Mouse (Mus musculus) limb, embryonic 13.5 days (tissue): ENCODE results near the gene Ltv1. TPM values are rescaled to one million over a fixed set of nuclear protein-coding genes. Genes with fewer than 3 reads are reported as not detected.

Source experiments
- ATAC-seq: fragments of 200-750 bp; cut with Nextera tagmentation; 2 replicates; pipeline ENCODE4 v1.8.0; 2017; ENCODE audit warnings: low read depth, moderate number of reproducible peaks, moderate TSS enrichment; ENCODE audit not compliant: low FRiP score
- H3K27ac ChIP-seq: fragments of 300-500 bp; sonication (generic); 2 replicates; pipeline ENCODE4 v1.5.1; 2015; ENCODE audit warnings: inconsistent platforms, mild to moderate bottlenecking, moderate library complexity
- H3K27me3 ChIP-seq: fragments of 300-500 bp; sonication (generic); 2 replicates; pipeline ENCODE4 v1.6.1; 2015; ENCODE audit warnings: mild to moderate bottlenecking, inconsistent platforms
- H3K36me3 ChIP-seq: fragments of 300-500 bp; sonication (generic); 2 replicates; pipeline ENCODE4 v1.6.1; 2015; ENCODE audit warnings: inconsistent platforms, mild to moderate bottlenecking, moderate library complexity
- H3K4me1 ChIP-seq: fragments of 300-500 bp; sonication (generic); 2 replicates; pipeline ENCODE4 v1.6.1; 2015; ENCODE audit warnings: inconsistent platforms
- H3K4me2 ChIP-seq: fragments of 300-500 bp; sonication (generic); replicated peaks from 2 replicates; pipeline ENCODE4 v1.6.1; 2015; ENCODE audit warnings: inconsistent platforms, mild to moderate bottlenecking, moderate library complexity
- H3K4me3 ChIP-seq: fragments of 300-500 bp; sonication (generic); 2 replicates; pipeline ENCODE4 v1.5.1; 2015; ENCODE audit warnings: moderate library complexity, mild to moderate bottlenecking, inconsistent platforms
- H3K9ac ChIP-seq: fragments of 300-500 bp; sonication (generic); 2 replicates; pipeline ENCODE4 v1.6.1; 2015; ENCODE audit warnings: mild to moderate bottlenecking, inconsistent platforms
- H3K9me3 ChIP-seq: fragments of 300-500 bp; sonication (generic); 2 replicates; pipeline ENCODE4 v1.6.1; 2016; ENCODE audit warnings: inconsistent platforms
- WGBS: fragments of 180-500 bp; shearing (Covaris S2); methylation state at CpG from one replicate; pipeline ENCODE4 v1.1.7; 2015; 5-methylcytosine and 5-hydroxymethylcytosine counted together
- polyA plus RNA-seq: library from polyadenylated mRNA; unstranded; fragments of >200 nt; fragmentation: Nextera tagmentation; extraction: Ambion mirVana; gene quantifications from 2 replicates; pipeline ENCODE4 v1.2.1, GENCODE M21; 2015

Ltv1 gene
- polyA plus RNA-seq, 1 experiment from 2014 or later = 65.7 TPM

DNA sequence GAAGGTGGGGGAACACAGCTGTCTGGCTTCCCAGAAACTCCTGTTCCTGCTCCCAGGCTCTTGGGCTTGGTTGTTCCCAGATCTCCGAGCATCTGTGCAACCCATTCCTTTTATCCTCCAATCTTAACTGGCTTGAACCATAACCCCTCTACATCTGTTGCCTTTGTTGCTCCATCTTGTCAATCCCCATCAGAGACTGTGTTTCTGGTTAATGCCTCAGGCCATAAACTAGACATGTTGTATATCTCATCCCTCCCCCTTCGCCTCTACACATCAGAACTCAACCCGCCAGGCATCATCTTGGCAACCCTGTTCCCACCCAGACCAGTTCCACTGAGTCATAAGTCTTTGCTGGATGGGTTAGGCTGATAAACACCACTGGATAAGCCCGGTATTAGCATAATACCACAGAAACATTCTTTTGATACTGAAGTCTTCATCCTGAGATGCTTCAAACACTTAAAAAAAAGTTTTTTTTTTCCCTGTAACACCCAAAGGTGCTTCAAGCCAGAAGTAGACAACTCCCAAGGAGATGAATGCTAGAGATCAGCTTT is 40.1 kb downstream of the Ltv1 start:
- Histone ChIP-seq H3K9me3 (no peaks in the 10 kb centered on the region; the same call in 1 of the 2 replicates), H3K4me1 (peaks cover 11% of the 10 kb centered on the region; the same call in 1 of the 2 replicates), H3K27ac (no peak overlapping the region), H3K9ac (no peak overlapping the region), H3K4me2 (no peak overlapping the region), H3K36me3 (no peaks in the 10 kb centered on the region), H3K4me3 (no peak overlapping the region), H3K27me3 (no peaks in the 10 kb centered on the region)
- WGBS = 72% methylated on average over 4 of the region's 4 CpGs
- no peak for ATAC-seq

DNA sequence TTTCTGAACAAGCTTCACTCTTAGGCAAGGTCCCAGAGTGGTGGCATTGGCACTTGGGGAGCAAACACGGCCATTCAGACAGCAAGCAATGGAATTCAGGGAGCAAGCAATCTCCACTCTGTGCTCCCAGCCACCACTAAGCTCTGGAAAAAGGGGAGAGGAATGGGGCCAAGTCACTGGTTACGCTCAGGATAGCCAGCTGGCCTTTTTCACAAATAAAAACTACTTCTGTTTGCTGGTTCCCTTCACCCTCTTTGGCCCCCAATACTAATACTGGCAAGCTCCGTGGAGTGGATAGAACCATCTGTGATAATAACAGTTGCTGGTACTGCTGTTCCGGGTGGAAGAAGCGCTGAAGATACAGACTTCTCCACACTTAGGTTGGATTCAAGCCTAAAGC is 41.6 kb downstream of the Ltv1 start:
- Histone ChIP-seq H3K4me2 (no peak overlapping the region), H3K27me3 (no peaks in the 10 kb centered on the region), H3K4me3 (no peak overlapping the region), H3K9ac (no peak overlapping the region), H3K36me3 (no peaks in the 10 kb centered on the region), H3K4me1 (peaks cover 11% of the 10 kb centered on the region; the same call in 1 of the 2 replicates), H3K9me3 (no peaks in the 10 kb centered on the region), H3K27ac (no peak overlapping the region)
- ATAC-seq = no peak
- WGBS = 80% methylated on average over 5 of the region's 5 CpGs

DNA sequence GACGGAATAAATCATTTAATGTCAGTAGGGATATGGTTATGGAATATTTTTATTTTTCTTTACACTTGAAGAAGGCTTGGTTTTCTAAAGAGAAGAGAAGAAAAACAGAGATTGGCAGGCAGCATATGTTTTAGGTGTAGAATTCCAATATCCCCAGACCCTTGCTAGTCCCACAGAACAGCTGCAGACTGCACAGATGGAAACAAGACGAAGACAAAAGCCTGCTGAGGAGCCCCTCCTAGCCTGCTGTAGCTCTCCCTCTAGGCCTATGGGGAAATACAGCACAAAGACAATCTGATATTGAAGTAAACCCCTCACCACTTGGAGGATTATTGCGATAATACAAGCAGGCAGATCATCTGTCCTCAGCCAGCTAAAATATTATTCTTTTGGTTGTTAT is 42.5 kb downstream of the Ltv1 start:
- WGBS = 64% methylated on average over 3 of the region's 3 CpGs
- ATAC-seq = peak; percentile 82
- no peak overlapping the region for H3K27ac ChIP-seq
- H3K9me3 ChIP-seq = no peaks in the 10 kb centered on the region
- H3K4me3 ChIP-seq = no peak overlapping the region
- peaks cover 11% of the 10 kb centered on the region; the same call in 1 of the 2 replicates for H3K4me1 ChIP-seq
- H3K27me3 ChIP-seq = no peaks in the 10 kb centered on the region
- H3K9ac ChIP-seq = no peak overlapping the region
- H3K36me3 ChIP-seq = no peaks in the 10 kb centered on the region
- H3K4me2 ChIP-seq = no peak overlapping the region

DNA sequence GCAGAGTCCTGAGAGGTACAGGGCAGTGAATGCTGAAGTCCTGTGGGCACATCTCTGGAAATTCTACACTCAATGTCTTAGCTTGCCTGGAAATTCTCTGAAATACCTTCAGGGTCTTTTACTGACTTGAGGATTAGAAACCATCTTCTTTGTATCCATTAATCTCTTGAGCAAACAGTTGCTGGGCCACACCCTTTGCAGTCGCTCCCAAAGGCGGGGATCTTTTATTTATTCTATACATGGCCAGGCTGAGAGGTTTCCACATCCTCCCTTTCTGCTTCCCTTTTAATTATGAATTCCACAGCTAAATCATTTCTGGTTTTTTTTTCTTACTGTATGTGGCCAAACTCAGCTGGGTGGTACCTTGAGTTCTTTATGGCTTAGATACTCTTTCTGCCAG is 52.5 kb downstream of the Ltv1 start:
- Histone ChIP-seq H3K9ac (no peak overlapping the region), H3K4me2 (no peak overlapping the region), H3K27ac (no peak overlapping the region), H3K4me1 (no peaks in the 10 kb centered on the region), H3K9me3 (no peaks in the 10 kb centered on the region), H3K36me3 (no peaks in the 10 kb centered on the region), H3K27me3 (no peaks in the 10 kb centered on the region), H3K4me3 (no peak overlapping the region)
- no peak for ATAC-seq
- WGBS = 76% methylated on average over 2 of the region's 2 CpGs

DNA sequence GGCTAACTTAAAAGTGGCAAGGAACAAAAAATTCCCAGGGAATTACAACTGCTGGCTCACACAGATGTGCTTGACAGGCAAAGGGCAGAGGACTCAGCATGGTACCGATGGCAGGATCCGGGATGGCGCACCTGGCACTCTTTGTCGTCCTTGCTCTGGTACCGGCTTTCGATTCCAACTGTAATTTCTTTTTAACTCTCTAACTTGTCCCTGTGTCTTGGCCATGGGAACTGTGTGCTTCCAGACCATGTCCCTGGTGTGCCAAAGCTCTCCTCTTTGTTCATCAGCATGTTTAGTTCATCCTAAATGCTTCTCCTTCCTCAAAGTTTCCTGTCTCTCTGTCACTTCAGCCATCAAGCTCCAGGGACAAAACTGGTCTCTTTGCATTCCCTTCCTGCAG is 55.1 kb downstream of the Ltv1 start:
- Histone ChIP-seq H3K27ac (no peak overlapping the region), H3K4me1 (no peaks in the 10 kb centered on the region), H3K4me3 (no peak overlapping the region), H3K4me2 (no peak overlapping the region), H3K36me3 (no peaks in the 10 kb centered on the region), H3K27me3 (no peaks in the 10 kb centered on the region), H3K9ac (no peak overlapping the region), H3K9me3 (no peaks in the 10 kb centered on the region)
- WGBS = 93% methylated on average over 6 of the region's 6 CpGs
- ATAC-seq = no peak

DNA sequence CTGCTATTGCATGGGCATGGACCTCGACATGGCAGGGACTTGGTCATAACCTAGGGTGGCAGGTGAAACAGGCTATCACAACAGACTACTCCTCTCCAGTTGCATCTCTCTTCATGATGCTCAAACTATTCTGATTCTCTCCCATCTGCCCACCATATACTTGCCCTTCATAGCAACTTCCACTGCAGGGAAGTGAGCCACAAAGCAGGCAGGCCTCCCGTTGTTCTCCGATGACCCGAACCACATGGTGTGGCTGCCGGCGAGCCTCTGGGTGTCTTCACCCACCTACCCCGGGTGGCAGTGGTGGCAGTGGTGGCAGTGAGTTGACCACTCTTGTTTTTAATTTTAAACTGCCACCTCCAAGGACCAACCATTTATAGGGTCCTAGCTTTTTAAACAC is 57.2 kb downstream of the Ltv1 start:
- no peaks in the 10 kb centered on the region for H3K36me3 ChIP-seq
- H3K4me2 ChIP-seq = no peak overlapping the region
- H3K9me3 ChIP-seq = no peaks in the 10 kb centered on the region
- no peak overlapping the region for H3K4me3 ChIP-seq
- H3K27ac ChIP-seq = no peak overlapping the region
- H3K4me1 ChIP-seq = no peaks in the 10 kb centered on the region
- WGBS = 89% methylated on average over 7 of the region's 7 CpGs
- no peaks in the 10 kb centered on the region for H3K27me3 ChIP-seq
- H3K9ac ChIP-seq = no peak overlapping the region
- no peak for ATAC-seq

DNA sequence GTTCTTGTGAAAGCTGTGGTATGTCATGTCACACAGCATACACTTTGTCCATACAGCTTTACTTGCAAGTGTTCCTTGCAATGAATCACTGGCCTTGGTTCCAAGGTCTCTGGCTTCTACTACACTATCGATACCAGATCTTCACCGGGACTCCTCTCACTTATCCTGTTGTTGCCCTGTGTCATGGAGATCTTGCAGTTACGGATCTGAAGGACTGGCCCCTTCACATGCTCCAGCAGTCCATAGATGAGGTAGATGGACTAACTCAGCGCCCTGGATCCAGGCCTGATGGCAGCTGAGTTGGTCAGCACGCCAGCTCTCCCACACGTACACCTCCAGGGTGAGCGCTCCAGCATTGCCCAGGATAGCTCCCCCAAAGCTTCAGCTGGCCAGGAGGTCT is 57.7 kb downstream of the Ltv1 start:
- no peak overlapping the region for H3K4me2 ChIP-seq
- no peak for ATAC-seq
- WGBS = 92% methylated on average over 7 of the region's 7 CpGs
- no peaks in the 10 kb centered on the region for H3K27me3 ChIP-seq
- no peak overlapping the region for H3K4me3 ChIP-seq
- no peaks in the 10 kb centered on the region for H3K36me3 ChIP-seq
- H3K9me3 ChIP-seq = no peaks in the 10 kb centered on the region
- H3K27ac ChIP-seq = no peak overlapping the region
- H3K4me1 ChIP-seq = no peaks in the 10 kb centered on the region
- no peak overlapping the region for H3K9ac ChIP-seq

DNA sequence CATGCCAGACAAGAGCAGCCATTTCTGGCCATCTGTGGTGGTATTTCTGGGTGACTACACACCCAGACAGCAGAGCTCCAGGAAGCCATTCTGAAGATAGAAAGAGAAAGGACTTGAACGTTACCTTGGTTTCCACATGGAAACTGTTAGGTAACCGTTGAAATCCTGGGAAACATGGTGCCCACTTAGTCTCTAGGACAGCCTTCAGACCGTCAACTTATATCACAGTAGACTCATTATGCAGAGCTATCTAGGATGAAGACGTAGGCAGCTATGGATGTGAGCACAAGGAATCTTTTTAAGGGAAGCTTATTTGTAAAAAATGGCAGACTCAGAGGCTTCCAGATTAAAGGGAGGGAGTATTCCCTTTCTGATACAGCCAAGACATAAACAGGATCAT is 59.1 kb downstream of the Ltv1 start:
- Histone ChIP-seq H3K9me3 (no peaks in the 10 kb centered on the region), H3K27me3 (no peaks in the 10 kb centered on the region), H3K4me2 (no peak overlapping the region), H3K4me1 (no peaks in the 10 kb centered on the region), H3K4me3 (no peak overlapping the region), H3K9ac (no peak overlapping the region), H3K36me3 (peaks cover 2% of the 10 kb centered on the region), H3K27ac (no peak overlapping the region)
- WGBS = 92% methylated on average over 4 of the region's 4 CpGs
- ATAC-seq = no peak

Other genes with a start within 250 kb of the Ltv1 start
- 2.2 and 3.5 TPM in 2 replicates for gene Stx11, start 228.9 kb downstream of the Ltv1 start, polyA plus RNA-seq
- gene Sf3b5, start 187.8 kb downstream of the Ltv1 start, polyA plus RNA-seq = 36.4 and 37.2 TPM in 2 replicates
- 169 and 180 TPM in 2 replicates for gene Plagl1, start 132.7 kb downstream of the Ltv1 start, polyA plus RNA-seq
- gene Zc2hc1b, start 15.1 kb downstream of the Ltv1 start, polyA plus RNA-seq = not detected in 2 replicates